Mouse (Mus musculus) lung, embryonic 16.5 days (tissue): ENCODE results near the gene Cbarp. TPM values are rescaled to one million over a fixed set of nuclear protein-coding genes. Genes with fewer than 3 reads are reported as not detected.

Experiments
- ATAC-seq: fragments of 200-750 bp; cut with Nextera tagmentation; 2 replicates; pipeline ENCODE4 v1.8.0; 2017; ENCODE audit warnings: low read depth, mild to moderate bottlenecking, moderate library complexity
- H3K27ac ChIP-seq: fragments of 300-500 bp; sonication (generic); 2 replicates; pipeline ENCODE4 v1.5.1; 2014; ENCODE audit warnings: mild to moderate bottlenecking, control low read depth, low read length
- H3K27me3 ChIP-seq: fragments of 300-500 bp; sonication (generic); 2 replicates; pipeline ENCODE4 v1.6.1; 2014; ENCODE audit warnings: low read depth, low read length, mixed read lengths; ENCODE audit not compliant: control insufficient read depth, insufficient read depth
- H3K36me3 ChIP-seq: fragments of 300-500 bp; sonication (generic); 2 replicates; pipeline ENCODE4 v1.6.1; 2014; ENCODE audit warnings: low read length; ENCODE audit not compliant: control insufficient read depth, insufficient read depth
- H3K4me1 ChIP-seq: fragments of 300-500 bp; sonication (generic); replicated peaks from 2 replicates; pipeline ENCODE4 v1.6.1; 2014; ENCODE audit warnings: low read length, mixed read lengths; ENCODE audit not compliant: control insufficient read depth, insufficient read depth
- H3K4me2 ChIP-seq: fragments of 300-500 bp; sonication (generic); 2 replicates; pipeline ENCODE4 v1.6.1; 2014; ENCODE audit warnings: low read depth, low read length, control low read depth
- H3K4me3 ChIP-seq: fragments of 300-500 bp; sonication (generic); 2 replicates; pipeline ENCODE4 v1.5.1; 2014; ENCODE audit warnings: mild to moderate bottlenecking, low read length, control low read depth
- H3K9ac ChIP-seq: fragments of 300-500 bp; sonication (generic); 2 replicates; pipeline ENCODE4 v1.6.1; 2014; ENCODE audit warnings: low read length, control low read depth
- H3K9me3 ChIP-seq: fragments of 300-500 bp; sonication (generic); 2 replicates; pipeline ENCODE4 v1.6.1; 2016; ENCODE audit warnings: low read length; ENCODE audit not compliant: control insufficient read depth
- WGBS: fragments of 180-500 bp; shearing (Covaris S2); extraction: QIAGEN DNeasy Blood & Tissue Kit; methylation state at CpG from one replicate; pipeline ENCODE4 v1.1.7; 2014; 5-methylcytosine and 5-hydroxymethylcytosine counted together
- polyA plus RNA-seq: library from polyadenylated mRNA; unstranded; fragments of >200 nt; fragmentation: Nextera tagmentation; extraction: Ambion mirVana; gene quantifications from 2 replicates; pipeline ENCODE4 v1.2.1, GENCODE M21; 2015

Cbarp gene
- polyA plus RNA-seq, 1 experiment from 2014 or later, result 3.9 TPM

- Histone ChIP-seq H3K36me3 (peaks cover 3% of the 10 kb centered on the region), H3K9me3 (no peaks in the 10 kb centered on the region), H3K9ac (peak overlapping the region; percentile 60), H3K27ac (no peak overlapping the region; the same call in 1 of the 2 replicates), H3K4me1 (peaks cover 71% of the 10 kb centered on the region), H3K27me3 (no peaks in the 10 kb centered on the region), H3K4me3 (peak overlapping the region; percentile 43), H3K4me2 (peak overlapping the region; percentile 83)
- WGBS, result under 1% methylated on average over 17 of the region's 17 CpGs
- ATAC-seq, result peak; percentile 17
Observed at GRCm38 (mm10) chr10:80164998-80165344, 24.3 kb upstream of the Cbarp start.

GRCm38 (mm10) chr10:80164161-80164997 is 23.7 kb upstream of the Cbarp start:
- H3K9ac ChIP-seq, result peak overlapping the region; percentile 60
- no peaks in the 10 kb centered on the region for H3K36me3 ChIP-seq
- peak overlapping the region; percentile 43 for H3K4me3 ChIP-seq
- H3K27me3 ChIP-seq, result no peaks in the 10 kb centered on the region
- ATAC-seq, result no peak
- H3K9me3 ChIP-seq, result no peaks in the 10 kb centered on the region
- H3K4me1 ChIP-seq, result peaks cover 69% of the 10 kb centered on the region
- 9% methylated on average over 44 of the region's 44 CpGs for WGBS
- peak overlapping the region; percentile 83 for H3K4me2 ChIP-seq
- H3K27ac ChIP-seq, result peak overlapping the region; percentile 10; the same call in 1 of the 2 replicates

- Histone ChIP-seq H3K4me1 (peaks cover 71% of the 10 kb centered on the region), H3K36me3 (no peaks in the 10 kb centered on the region), H3K27ac (0 out of 2 replicates have a peak overlapping the region, but pooled peaks have one; percentile 10), H3K27me3 (no peaks in the 10 kb centered on the region), H3K9ac (no peak overlapping the region), H3K4me2 (no peak overlapping the region), H3K9me3 (no peaks in the 10 kb centered on the region), H3K4me3 (no peak overlapping the region)
- 53% methylated on average over 8 of the region's 8 CpGs for WGBS
- no peak for ATAC-seq
Observed at GRCm38 (mm10) chr10:80163721-80164120, 23.1 kb upstream of the Cbarp start.

GRCm38 (mm10) chr10:80162716-80163299 is 22.2 kb upstream of the Cbarp start:
- H3K4me3 ChIP-seq, result no peak overlapping the region
- peaks cover 77% of the 10 kb centered on the region for H3K4me1 ChIP-seq
- peak overlapping the region; percentile 99 for H3K27ac ChIP-seq
- no peak for ATAC-seq
- H3K9ac ChIP-seq, result peak overlapping the region; percentile 5
- no peaks in the 10 kb centered on the region for H3K27me3 ChIP-seq
- WGBS, result 75% methylated on average over 6 of the region's 6 CpGs
- H3K36me3 ChIP-seq, result no peaks in the 10 kb centered on the region
- no peaks in the 10 kb centered on the region for H3K9me3 ChIP-seq
- no peak overlapping the region for H3K4me2 ChIP-seq

GRCm38 (mm10) chr10:80162243-80162608 is 21.6 kb upstream of the Cbarp start:
- Histone ChIP-seq H3K9me3 (no peaks in the 10 kb centered on the region), H3K36me3 (peaks cover 4% of the 10 kb centered on the region; the same call in 1 of the 2 replicates), H3K9ac (peak overlapping the region; percentile 5), H3K4me3 (no peak overlapping the region), H3K4me2 (no peak overlapping the region), H3K27me3 (no peaks in the 10 kb centered on the region), H3K4me1 (peaks cover 83% of the 10 kb centered on the region), H3K27ac (peak overlapping the region; percentile 99)
- 64% methylated on average over 3 of the region's 3 CpGs for WGBS
- no peak for ATAC-seq

GRCm38 (mm10) chr10:80161522-80162242 is 21.0 kb upstream of the Cbarp start:
- H3K9me3 ChIP-seq, result no peaks in the 10 kb centered on the region
- H3K4me1 ChIP-seq, result peaks cover 84% of the 10 kb centered on the region
- ATAC-seq, result peak; percentile 34
- peaks cover 8% of the 10 kb centered on the region for H3K36me3 ChIP-seq
- H3K27me3 ChIP-seq, result no peaks in the 10 kb centered on the region
- H3K27ac ChIP-seq, result peak overlapping the region; percentile 99
- WGBS, result 7% methylated on average over 7 of the region's 7 CpGs
- H3K4me3 ChIP-seq, result peak overlapping the region; percentile 50
- H3K9ac ChIP-seq, result peak overlapping the region; percentile 70
- H3K4me2 ChIP-seq, result peak overlapping the region; percentile 76

GRCm38 (mm10) chr10:80160455-80161371 is 20.1 kb upstream of the Cbarp start:
- no peaks in the 10 kb centered on the region for H3K9me3 ChIP-seq
- H3K4me3 ChIP-seq, result peak overlapping the region; percentile 50
- H3K27ac ChIP-seq, result peak overlapping the region; percentile 99
- H3K9ac ChIP-seq, result peak overlapping the region; percentile 70
- H3K36me3 ChIP-seq, result peaks cover 17% of the 10 kb centered on the region
- WGBS, result under 1% methylated on average over 32 of the region's 33 CpGs
- H3K4me1 ChIP-seq, result peaks cover 88% of the 10 kb centered on the region
- peak; percentile 7 for ATAC-seq
- peak overlapping the region; percentile 76 for H3K4me2 ChIP-seq
- H3K27me3 ChIP-seq, result no peaks in the 10 kb centered on the region

GRCm38 (mm10) chr10:80159561-80160454 is 19.2 kb upstream of the Cbarp start:
- Histone ChIP-seq H3K4me1 (peaks cover 91% of the 10 kb centered on the region), H3K4me3 (peak overlapping the region; percentile 50), H3K4me2 (peak overlapping the region; percentile 76), H3K27ac (peak overlapping the region; percentile 99), H3K36me3 (peaks cover 26% of the 10 kb centered on the region), H3K27me3 (no peaks in the 10 kb centered on the region), H3K9ac (peak overlapping the region; percentile 60), H3K9me3 (no peaks in the 10 kb centered on the region)
- peak; percentile 82 for ATAC-seq
- WGBS, result under 1% methylated on average over 55 of the region's 55 CpGs
